Mouse (Mus musculus) kidney, postnatal 0 days (tissue): ENCODE measurements around the gene Ipo13. TPM values are rescaled to one million over a fixed set of nuclear protein-coding genes. Genes with fewer than 3 reads are reported as not detected.

Experiments
- ATAC-seq: fragments of 200-750 bp; cut with Nextera tagmentation; replicated peaks from 2 replicates; pipeline ENCODE4 v1.8.0; 2017; ENCODE audit warnings: low read depth, moderate number of reproducible peaks, moderate TSS enrichment, moderate library complexity; ENCODE audit not compliant: low FRiP score
- DNase-seq: peaks from one replicate; pipeline ENCODE4 v3.0.0-alpha.2; 2016; ENCODE audit warnings: low spot score
- H3K27ac ChIP-seq: fragments of 300-500 bp; sonication (generic); 2 replicates; pipeline ENCODE4 v1.5.1; 2014; ENCODE audit warnings: mild to moderate bottlenecking
- H3K27me3 ChIP-seq: fragments of 300-500 bp; sonication (generic); 2 replicates; pipeline ENCODE4 v1.6.1; 2014; ENCODE audit warnings: low read length, mixed read lengths; ENCODE audit not compliant: insufficient read depth
- H3K36me3 ChIP-seq: fragments of 300-500 bp; sonication (generic); 2 replicates; pipeline ENCODE4 v1.6.1; 2014; ENCODE audit warnings: low read length, mixed read lengths; ENCODE audit not compliant: insufficient read depth
- H3K4me1 ChIP-seq: fragments of 300-500 bp; sonication (generic); replicated peaks from 2 replicates; pipeline ENCODE4 v1.6.1; 2014; ENCODE audit warnings: antibody characterized with exemption, low read length, mixed read lengths; ENCODE audit not compliant: insufficient read depth
- H3K4me2 ChIP-seq: fragments of 300-500 bp; sonication (generic); 2 replicates; pipeline ENCODE4 v1.6.1; 2014; ENCODE audit warnings: mild to moderate bottlenecking, low read length, moderate library complexity, mixed read lengths
- H3K4me3 ChIP-seq: fragments of 300-500 bp; sonication (generic); replicated peaks from 2 replicates; pipeline ENCODE4 v1.5.1; 2014; ENCODE audit warnings: low read depth, low read length
- H3K9ac ChIP-seq: fragments of 300-500 bp; sonication (generic); 2 replicates; pipeline ENCODE4 v1.6.1; 2014; ENCODE audit warnings: low read depth, low read length
- H3K9me3 ChIP-seq: fragments of 300-500 bp; sonication (generic); replicated peaks from 2 replicates; pipeline ENCODE4 v1.6.1; 2016; ENCODE audit warnings: low read length, inconsistent platforms, mixed read lengths
- CTCF ChIP-seq: IDR thresholded peaks from 2 replicates; pipeline ENCODE4 v1.5.1; 2016; ENCODE audit warnings: antibody characterized with exemption, low read depth, mild to moderate bottlenecking, moderate library complexity
- WGBS: fragments of 180-500 bp; shearing (Covaris S2); extraction: QIAGEN DNeasy Blood & Tissue Kit; methylation state at CpG from one replicate; pipeline ENCODE4 v1.1.7; 2014; 5-methylcytosine and 5-hydroxymethylcytosine counted together
- polyA plus RNA-seq: library from polyadenylated mRNA; unstranded; fragments of >200 nt; fragmentation: Nextera tagmentation; extraction: Ambion mirVana; gene quantifications from 2 replicates; pipeline ENCODE4 v1.2.1, GENCODE M21; 2015

Ipo13 gene
- polyA plus RNA-seq, 1 experiment from 2014 or later: 27.9 TPM

GRCm38 (mm10) chr4:117894601-117895000 lies 20.2 kb downstream of the Ipo13 start:
- no peak for TF ChIP-seq CTCF
- H3K36me3 ChIP-seq: peaks cover 26% of the 10 kb centered on the region; the same call in 1 of the 2 replicates
- no peaks in the 10 kb centered on the region for H3K9me3 ChIP-seq
- ATAC-seq (no peak), DNase-seq (no peak)
- no peak overlapping the region for H3K9ac ChIP-seq
- H3K4me1 ChIP-seq: peaks cover 11% of the 10 kb centered on the region
- 89% methylated on average over 8 of the region's 8 CpGs for WGBS
- no peak overlapping the region for H3K27ac ChIP-seq
- no peak overlapping the region for H3K4me3 ChIP-seq
- no peak overlapping the region for H3K4me2 ChIP-seq
- no peaks in the 10 kb centered on the region for H3K27me3 ChIP-seq

GRCm38 (mm10) chr4:117893376-117893775 lies 21.4 kb downstream of the Ipo13 start:
- H3K36me3 ChIP-seq: peaks cover 21% of the 10 kb centered on the region; the same call in 1 of the 2 replicates
- no peak for TF ChIP-seq CTCF
- ATAC-seq (no peak), DNase-seq (peak; percentile 77)
- H3K4me3 ChIP-seq: no peak overlapping the region
- WGBS: 8% methylated on average over 9 of the region's 9 CpGs
- no peaks in the 10 kb centered on the region for H3K9me3 ChIP-seq
- H3K27ac ChIP-seq: no peak overlapping the region
- H3K9ac ChIP-seq: no peak overlapping the region
- no peak overlapping the region for H3K4me2 ChIP-seq
- H3K4me1 ChIP-seq: peaks cover 11% of the 10 kb centered on the region
- no peaks in the 10 kb centered on the region for H3K27me3 ChIP-seq

GRCm38 (mm10) chr4:117891738-117892161 lies 23.0 kb downstream of the Ipo13 start, which contains the start of gene Dph2:
TSS of gene Dph2 (minus strand) at chr4:117892032.
- H3K27me3 ChIP-seq: no peaks in the 10 kb centered on the region
- H3K4me3 ChIP-seq: peak within 1 kb of the TSS; percentile 60
- no peak within 1 kb of the TSS for H3K27ac ChIP-seq
- TF ChIP-seq CTCF: no peak
- no peaks in the 10 kb centered on the region for H3K9me3 ChIP-seq
- DNase-seq (peak; percentile 97), ATAC-seq (peak; percentile 77)
- H3K36me3 ChIP-seq: peaks cover 17% of the 10 kb centered on the region; the same call in 1 of the 2 replicates
- H3K4me1 ChIP-seq: peaks cover 11% of the 10 kb centered on the region
- WGBS: under 1% methylated on average over 21 of the region's 21 CpGs
- H3K4me2 ChIP-seq: peak within 1 kb of the TSS; percentile 98
- H3K9ac ChIP-seq: peak within 1 kb of the TSS; percentile 51

GRCm38 (mm10) chr4:117890750-117891149 lies 24.0 kb downstream of the Ipo13 start:
- no peaks in the 10 kb centered on the region for H3K27me3 ChIP-seq
- 80% methylated on average over 8 of the region's 8 CpGs for WGBS
- H3K4me2 ChIP-seq: peak overlapping the region; percentile 98; the same call in 1 of the 2 replicates
- H3K9ac ChIP-seq: no peak overlapping the region
- ATAC-seq (no peak), DNase-seq (no peak)
- peaks cover 11% of the 10 kb centered on the region for H3K4me1 ChIP-seq
- no peaks in the 10 kb centered on the region for H3K9me3 ChIP-seq
- no peak overlapping the region for H3K4me3 ChIP-seq
- peaks cover 17% of the 10 kb centered on the region; the same call in 1 of the 2 replicates for H3K36me3 ChIP-seq
- TF ChIP-seq CTCF: no peak
- no peak overlapping the region for H3K27ac ChIP-seq

GRCm38 (mm10) chr4:117890031-117890430 lies 24.8 kb downstream of the Ipo13 start:
- 93% methylated on average over 14 of the region's 14 CpGs for WGBS
- no peak overlapping the region for H3K9ac ChIP-seq
- peaks cover 15% of the 10 kb centered on the region; the same call in 1 of the 2 replicates for H3K36me3 ChIP-seq
- no peak for TF ChIP-seq CTCF
- ATAC-seq (no peak), DNase-seq (no peak)
- no peak overlapping the region for H3K4me3 ChIP-seq
- no peaks in the 10 kb centered on the region for H3K9me3 ChIP-seq
- H3K4me2 ChIP-seq: no peak overlapping the region
- no peak overlapping the region for H3K27ac ChIP-seq
- H3K4me1 ChIP-seq: peaks cover 11% of the 10 kb centered on the region
- no peaks in the 10 kb centered on the region for H3K27me3 ChIP-seq

GRCm38 (mm10) chr4:117889471-117889870 lies 25.3 kb downstream of the Ipo13 start:
- H3K9me3 ChIP-seq: no peaks in the 10 kb centered on the region
- H3K4me2 ChIP-seq: no peak overlapping the region
- H3K4me3 ChIP-seq: no peak overlapping the region
- H3K36me3 ChIP-seq: peaks cover 14% of the 10 kb centered on the region; the same call in 1 of the 2 replicates
- WGBS: 91% methylated on average over 15 of the region's 15 CpGs
- no peak overlapping the region for H3K27ac ChIP-seq
- DNase-seq (no peak), ATAC-seq (no peak)
- peaks cover 11% of the 10 kb centered on the region for H3K4me1 ChIP-seq
- TF ChIP-seq CTCF: no peak
- H3K9ac ChIP-seq: no peak overlapping the region
- H3K27me3 ChIP-seq: no peaks in the 10 kb centered on the region

- no peak for DNase-seq
- Histone ChIP-seq H3K36me3 (peaks cover 14% of the 10 kb centered on the region; the same call in 1 of the 2 replicates), H3K9ac (no peak overlapping the region), H3K27ac (no peak overlapping the region), H3K4me2 (peak overlapping the region; percentile 98), H3K4me1 (peaks cover 11% of the 10 kb centered on the region), H3K27me3 (no peaks in the 10 kb centered on the region), H3K9me3 (no peaks in the 10 kb centered on the region), H3K4me3 (no peak overlapping the region; the same call in 1 of the 2 replicates)
- TF ChIP-seq CTCF: no peak
- no peak for ATAC-seq
- WGBS: 75% methylated on average over 2 of the region's 2 CpGs
Measured at GRCm38 (mm10) chr4:117887920-117888319, 26.9 kb downstream of the Ipo13 start.
